Mouse (Mus musculus): ENCODE data around the gene Casz1.

DNA sequence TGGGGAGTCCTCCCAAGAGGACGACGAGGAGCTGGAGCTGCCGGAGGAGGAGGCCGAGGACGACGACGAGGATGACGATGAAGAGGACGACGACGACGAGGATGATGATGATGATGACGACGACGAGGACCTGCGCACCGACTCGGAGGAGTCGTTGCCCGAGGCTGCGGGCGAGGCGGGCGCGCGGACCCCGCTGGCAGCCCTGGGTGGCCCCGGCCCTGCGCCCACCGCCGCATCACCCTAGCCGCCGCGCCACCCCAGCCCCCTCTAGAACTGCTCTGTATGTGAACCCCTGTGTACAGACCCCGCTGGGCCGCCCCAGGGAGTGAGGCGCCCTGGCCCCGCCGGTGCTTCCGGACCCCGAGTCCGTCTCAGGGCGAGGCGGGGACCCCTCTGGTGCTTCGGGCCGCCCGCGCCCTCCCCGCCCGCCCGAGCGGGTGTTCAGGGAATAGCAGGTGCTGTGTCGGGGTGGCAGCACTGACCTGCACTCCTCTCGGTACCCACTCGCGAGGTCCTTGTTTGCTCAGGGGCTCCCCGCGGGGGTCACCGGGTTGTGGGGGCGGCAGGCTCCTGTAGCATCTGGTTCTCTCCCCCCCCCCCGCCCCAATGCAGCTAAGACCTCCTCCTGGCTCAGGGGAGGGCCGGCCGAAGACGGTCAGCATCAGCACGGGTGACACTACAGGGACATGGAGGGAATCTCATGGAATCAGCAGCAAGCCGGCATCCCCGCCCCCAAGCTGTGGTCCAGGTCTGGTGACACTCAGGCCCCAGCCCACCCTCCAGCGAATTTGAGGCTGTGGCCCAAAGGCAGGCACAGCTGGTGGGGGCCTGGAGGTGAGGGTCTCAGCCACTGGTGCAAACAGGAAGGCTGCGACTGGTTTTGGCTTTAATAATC lies 148.3 kb downstream of the Casz1 start:
- TF ChIP-seq GATA1 (IDR thresholded peaks at IDR 0.05; ENCODE audit: borderline replicate concordance, low read length) (no peak), FLI1 (IDR thresholded peaks at IDR 0.05; ENCODE audit: low read length) (no peak)
